ENCODE assay signal across 8 mouse cellular contexts in the genomic region with DNA sequence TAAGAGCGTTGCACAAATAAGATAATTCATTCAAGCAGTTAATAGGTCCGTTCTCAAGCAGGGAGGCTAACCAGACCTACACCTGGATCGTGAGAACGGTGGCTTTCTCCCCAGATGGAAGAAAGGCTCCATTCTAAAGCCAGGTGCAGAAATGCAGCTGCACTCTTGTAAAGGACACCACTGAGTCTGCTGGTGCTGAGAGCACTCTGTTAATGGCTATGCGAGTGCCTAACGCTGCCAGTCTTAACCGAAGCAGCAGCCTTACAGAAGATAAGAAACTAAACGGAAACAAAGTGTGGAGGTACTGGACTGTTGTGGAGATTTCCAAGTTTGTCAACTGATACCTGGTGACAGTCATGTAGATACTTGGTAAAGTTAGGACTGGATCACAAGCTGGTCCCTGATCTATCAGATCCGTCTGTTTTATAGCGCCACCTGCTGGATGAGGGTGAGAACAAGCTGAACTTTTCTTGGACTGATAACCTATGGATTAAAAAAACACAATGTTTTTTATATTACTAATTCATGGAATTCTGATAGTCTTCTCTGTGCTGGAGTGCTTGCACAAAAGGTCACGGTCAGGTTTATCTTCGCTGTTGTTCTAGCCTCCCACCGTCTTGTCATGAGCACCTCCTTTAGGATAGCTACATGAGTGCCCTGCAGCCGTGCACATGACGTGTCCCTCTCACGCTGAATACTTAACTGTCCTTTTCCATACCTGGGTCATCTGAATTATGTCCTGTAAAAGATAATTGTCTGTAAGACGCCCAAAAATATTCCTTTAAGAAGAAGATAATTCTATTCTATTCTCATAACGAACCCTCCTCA. TPM values are rescaled to one million over a fixed set of nuclear protein-coding genes. Genes with fewer than 3 reads are reported as not detected.
A peak's percentile ranks its signal among the peaks of the same experiment; 100 is the strongest.
DNase-seq lines count a peak whose midpoint lies in the region; ATAC-seq and TF ChIP-seq lines count a peak whose summit lies in the region.

No protein-coding gene starts in this region.

- no peak for TF ChIP-seq EP300 in MEL (IDR thresholded peaks at IDR 0.05; ENCODE audit: low read depth in 1 of 2, low read length in 2 of 2)

- no peak overlapping the region for H3K9ac ChIP-seq in MEL (ENCODE audit: control insufficient read depth, low read depth, low read length, poor library complexity, severe bottlenecking)
- no peak overlapping the region for H3K9ac ChIP-seq in forebrain, postnatal 0 days
- H3K9ac ChIP-seq in hindbrain, embryonic 15.5 days, result no peak overlapping the region

- peaks cover 0 to 10% of the 10 kb centered on the region in 2 experiments; a peak in 2 of 4 replicates for H3K36me3 ChIP-seq in MEL (ENCODE audit: control insufficient read depth in 1 of 2, insufficient read depth in 2 of 2, low read length in 2 of 2)
- H3K36me3 ChIP-seq in forebrain, postnatal 0 days (ENCODE audit: insufficient read depth), result no peaks in the 10 kb centered on the region
- no peaks in the 10 kb centered on the region for H3K36me3 ChIP-seq in hindbrain, embryonic 15.5 days

- peak; percentile 76 for DNase-seq in MEL (ENCODE audit: low read depth, low spot score)
- peak; percentile 83 for DNase-seq in forebrain, postnatal 0 days
- peak; percentile 55 to 77 for DNase-seq in layer of hippocampus, postnatal 14 days (ENCODE audit: low spot score in 2 of 2)
- DNase-seq in right cerebral cortex, postnatal 10 days (ENCODE audit: low spot score in 2 of 2), result peak; percentile 58 to 79

- no peak overlapping the region for H3K27ac ChIP-seq in MEL (ENCODE audit: control insufficient read depth, low read depth, low read length)
- H3K27ac ChIP-seq in forebrain, postnatal 0 days (ENCODE audit: low read depth, low read length), result no peak overlapping the region
- H3K27ac ChIP-seq in hindbrain, embryonic 15.5 days (replicated peaks), result no peak overlapping the region

- no peaks in the 10 kb centered on the region for H3K79me2 ChIP-seq in MEL (ENCODE audit: control insufficient read depth, insufficient read depth, low read length, poor library complexity)

- peak; percentile 61 to 83 (median 78) for TF ChIP-seq CTCF in MEL (IDR thresholded peaks at IDR 0.05 in 2 of 3, conservative IDR thresholded peaks at IDR 0.05 in 1 of 3; ENCODE audit: control insufficient read depth in 1 of 3, insufficient read depth in 1 of 3, low read depth in 2 of 3, low read length in 3 of 3, poor library complexity in 1 of 3, severe bottlenecking in 1 of 3)
- peak; percentile 83 for TF ChIP-seq CTCF in forebrain, postnatal 0 days (IDR thresholded peaks at IDR 0.05; ENCODE audit: low read depth)

- TF ChIP-seq RAD21 in MEL (IDR thresholded peaks at IDR 0.05; ENCODE audit: low read depth, low read length), result peak; percentile 84

- WGBS in forebrain, postnatal 0 days, result 54% methylated on average over 18 of the region's 18 CpGs
- 66% methylated on average over 18 of the region's 18 CpGs for WGBS in hindbrain, embryonic 15.5 days

- H3K4me3 ChIP-seq in MEL (ENCODE audit: control insufficient read depth in 1 of 2, insufficient read depth in 1 of 2, low read depth in 2 of 2, low read length in 2 of 2), result no peak overlapping the region
- no peak overlapping the region for H3K4me3 ChIP-seq in forebrain, postnatal 0 days (ENCODE audit: low read depth, low read length)
- H3K4me3 ChIP-seq in hindbrain, embryonic 15.5 days, result no peak overlapping the region

- H3K4me1 ChIP-seq in MEL (ENCODE audit: control insufficient read depth in 1 of 2, insufficient read depth in 2 of 2, low read length in 2 of 2), result peaks cover 0 to 12% of the 10 kb centered on the region in 2 experiments; a peak in 2 of 4 replicates
- no peaks in the 10 kb centered on the region for H3K4me1 ChIP-seq in forebrain, postnatal 0 days (ENCODE audit: insufficient read depth)
- H3K4me1 ChIP-seq in hindbrain, embryonic 15.5 days (replicated peaks), result no peaks in the 10 kb centered on the region

- H3K9me3 ChIP-seq in MEL (replicated peaks; ENCODE audit: insufficient read depth, low read length), result no peaks in the 10 kb centered on the region
- no peaks in the 10 kb centered on the region for H3K9me3 ChIP-seq in forebrain, postnatal 0 days (ENCODE audit: low read length)
- no peaks in the 10 kb centered on the region for H3K9me3 ChIP-seq in hindbrain, embryonic 15.5 days

- no peak for TF ChIP-seq POLR2A in MEL (IDR thresholded peaks at IDR 0.05; ENCODE audit: control insufficient read depth in 1 of 2, insufficient read depth in 1 of 2, low read depth in 1 of 2, low read length in 2 of 2, poor library complexity in 1 of 2)

- no peaks in the 10 kb centered on the region for H3K27me3 ChIP-seq in MEL (ENCODE audit: control insufficient read depth in 1 of 2, insufficient read depth in 2 of 2, low read length in 2 of 2)
- no peaks in the 10 kb centered on the region for H3K27me3 ChIP-seq in forebrain, postnatal 0 days (ENCODE audit: insufficient read depth, low read length)
- H3K27me3 ChIP-seq in hindbrain, embryonic 15.5 days, result no peaks in the 10 kb centered on the region

- ATAC-seq in cerebellum, adult (ENCODE audit: insufficient number of reproducible peaks, low FRiP score, low TSS enrichment), result peak; percentile 42; the same call in 1 of the 2 replicates
- peak; percentile 46; the same call in 1 of the 2 replicates for ATAC-seq in forebrain, postnatal 0 days
- ATAC-seq in hindbrain, embryonic 15.5 days (ENCODE audit: low FRiP score, low read depth), result peak; percentile 68; the same call in 1 of the 2 replicates
- peak; percentile 68 for ATAC-seq in megakaryocyte, adult 5-6 weeks (ENCODE audit: poor library complexity, severe bottlenecking)
- ATAC-seq in inflammation-experienced regulatory T-cells, adult 6 months, result no peak

- no peak overlapping the region for H3K4me2 ChIP-seq in forebrain, postnatal 0 days (ENCODE audit: low read depth)
- no peak overlapping the region for H3K4me2 ChIP-seq in hindbrain, embryonic 15.5 days

TF ChIP-seq in MEL, 35 proteins besides CTCF, POLR2A, EP300 and RAD21:
- TF ChIP-seq ZKSCAN1 (IDR thresholded peaks at IDR 0.05; ENCODE audit: low read depth, low read length) (no peak), MYC (IDR thresholded peaks at IDR 0.05; ENCODE audit: low read depth, low read length) (0 out of 2 replicates have a peak, but pooled peaks have one; percentile 20), JUND (IDR thresholded peaks at IDR 0.05; ENCODE audit: low read depth, low read length) (0 out of 2 replicates have a peak, but pooled peaks have one; percentile 33), MAX (IDR thresholded peaks at IDR 0.05; ENCODE audit: low read length) (0 out of 2 replicates have a peak, but pooled peaks have one; percentile 20), SMC3 (IDR thresholded peaks at IDR 0.05; ENCODE audit: low read depth, low read length) (peak; percentile 91), ZNF384 (IDR thresholded peaks at IDR 0.05; ENCODE audit: low read depth, low read length) (peak; percentile 63), CHD2 (IDR thresholded peaks at IDR 0.05; ENCODE audit: low read length) (no peak), SIN3A (IDR thresholded peaks at IDR 0.05; ENCODE audit: low read length) (0 out of 2 replicates have a peak, but pooled peaks have one; percentile 27), ZC3H11A (IDR thresholded peaks at IDR 0.05; ENCODE audit: low read depth, low read length) (peak; percentile 83), BHLHE40 (IDR thresholded peaks at IDR 0.05; ENCODE audit: borderline replicate concordance, low read depth, low read length) (no peak), NELFE (IDR thresholded peaks at IDR 0.05; ENCODE audit: low read depth, low read length) (no peak)

RNA-seq across cellular contexts. Expression of gene Filip1l, which starts 45.7 kb away (rescaled TPM):
- 0.27 and 0.39 TPM in 2 replicates for total RNA-seq in MEL (2012; rRNA removed)
- polyA plus RNA-seq in MEL (2012; ENCODE audit: insufficient read depth in 1 of 2, insufficient read length in 2 of 2, low read depth in 1 of 2, low replicate concordance in 2 of 2, missing spikeins in 1 of 2), result 1 to 10 TPM in 1 of 2 experiments, not detected in 1; 1.8 TPM
- 1.3 and 1.8 TPM in 2 replicates for total RNA-seq in forebrain, postnatal 0 days (2014; rRNA removed)
- 1.7 and 1.8 TPM in 2 replicates for polyA plus RNA-seq in forebrain, postnatal 0 days (2015; fragmentation: Nextera tagmentation; extraction: Ambion mirVana)
- 2.5 and 2.6 TPM in 2 replicates for polyA plus RNA-seq in hindbrain, embryonic 15.5 days (2015; fragmentation: Nextera tagmentation; extraction: Ambion mirVana)
- 1 to 10 TPM; 3.5 to 5.1 TPM for total RNA-seq in layer of hippocampus, postnatal 14 days (2021)
- total RNA-seq in megakaryocyte, adult 5-6 weeks (2015), result 64.5 and 68.7 TPM in 2 replicates
- 36.3 and 45.5 TPM in 2 replicates for total RNA-seq in megakaryocyte, adult 5-6 weeks (2017)
- 10 to 100 TPM in 2 of 3 experiments, 1 to 10 TPM in 1; 7.9 to 20.4 (median 17.6) TPM for polyA plus RNA-seq in inflammation-experienced regulatory T-cells, adult 6 months (2017; shearing (Covaris generic))

Comparison
In these comparisons a context has a peak if more than half of its experiments do, and no peak if none do; other contexts are left out.
1. RNA of gene Filip1l, which starts 45.7 kb away (total RNA-seq): 36.3 to 68.7 TPM in megakaryocyte, adult 5-6 weeks; 3.5 to 5.1 TPM in layer of hippocampus, postnatal 14 days, 1.3 to 1.8 TPM in forebrain, postnatal 0 days and 0.27 to 0.39 TPM in MEL; every median in the first group is over 4 times any median in the second.
2. Peak in every context shown above with its lines, with median percentiles within 50 percentile points of each other: DNase-seq.